Mouse (Mus musculus) G1E-ER4 (cell line): Measurements from ENCODE around the gene Ccnjl. TPM values are rescaled to one million over a fixed set of nuclear protein-coding genes. Genes with fewer than 3 reads are reported as not detected.

ENCODE experiments used
- GATA1 ChIP-seq: IDR thresholded peaks from one replicate; pipeline ENCODE4 v1.8.0; 2012; ENCODE audit warnings: low read length, inconsistent platforms
- polyA plus RNA-seq: library from polyadenylated mRNA; stranded (reverse); fragments of >175 nt; gene quantifications from 2 replicates; pipeline ENCODE4 v1.2.3, GENCODE M21; 2012

The Ccnjl gene
- not detected in 2 replicates for polyA plus RNA-seq

DNA sequence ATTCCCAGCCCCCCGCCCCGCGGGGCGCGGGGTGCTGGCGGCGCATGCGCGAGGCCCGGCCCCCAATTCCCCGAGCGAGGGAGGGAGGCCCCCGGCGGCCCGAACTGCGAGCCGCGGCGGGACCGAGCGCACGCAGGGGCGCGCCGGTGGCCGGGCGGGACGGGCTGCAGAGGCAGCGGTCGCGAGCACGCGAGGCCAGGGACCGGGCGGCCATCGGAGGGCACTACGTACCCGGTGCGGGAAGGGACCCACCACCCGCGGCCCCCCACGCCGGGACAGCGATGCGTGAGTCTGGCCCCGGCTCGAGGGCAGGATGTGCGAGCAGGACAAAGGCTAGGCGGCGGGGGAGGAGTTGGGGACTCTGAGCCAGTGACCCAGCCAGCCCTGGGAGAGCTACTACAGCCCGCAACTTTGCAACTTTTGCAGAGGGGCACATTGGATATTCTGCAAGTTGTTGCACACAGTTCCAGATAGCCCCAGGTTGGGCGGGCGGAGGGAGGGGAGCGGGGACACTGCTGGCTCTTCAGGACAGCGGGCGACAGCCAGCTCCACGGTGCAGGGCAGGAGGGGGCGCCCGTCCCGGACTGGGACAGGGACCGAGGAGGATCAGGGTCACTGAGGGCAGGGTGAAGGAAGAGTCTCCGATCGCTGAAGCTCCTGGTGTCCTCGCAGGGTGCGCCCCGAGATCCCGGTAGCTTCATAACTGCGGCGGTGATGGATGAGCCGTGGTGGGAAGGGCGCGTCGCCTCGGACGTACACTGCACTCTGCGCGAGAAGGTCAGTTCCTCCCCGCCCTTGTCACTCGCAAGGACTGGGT lies at the start of gene Ccnjl:
Gene Ccnjl (plus strand): TSS at position 102 of the 817 bp plus-strand sequence.
- TF ChIP-seq GATA1, result no peak

DNA sequence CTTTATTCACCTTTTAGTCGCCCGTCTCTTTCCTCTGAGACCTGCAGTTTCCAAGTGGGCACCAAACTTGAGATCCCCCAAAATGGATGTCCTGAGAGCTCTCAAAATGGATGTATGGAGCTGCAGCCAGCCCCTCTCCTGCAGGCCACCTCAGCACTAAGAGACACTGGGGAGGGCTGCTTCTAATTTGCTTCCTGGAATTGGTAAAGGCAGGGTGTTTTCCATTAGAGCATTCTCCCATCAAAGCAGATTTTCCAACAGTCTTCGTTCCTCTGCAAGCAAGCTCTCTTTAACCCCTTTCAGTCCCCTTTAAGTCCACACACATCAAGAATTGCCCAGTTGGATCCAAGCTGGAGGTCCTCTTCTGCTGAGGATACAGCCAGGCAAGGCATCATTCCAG lies 49.2 kb upstream of the Ccnjl start:
- no peak for TF ChIP-seq GATA1

DNA sequence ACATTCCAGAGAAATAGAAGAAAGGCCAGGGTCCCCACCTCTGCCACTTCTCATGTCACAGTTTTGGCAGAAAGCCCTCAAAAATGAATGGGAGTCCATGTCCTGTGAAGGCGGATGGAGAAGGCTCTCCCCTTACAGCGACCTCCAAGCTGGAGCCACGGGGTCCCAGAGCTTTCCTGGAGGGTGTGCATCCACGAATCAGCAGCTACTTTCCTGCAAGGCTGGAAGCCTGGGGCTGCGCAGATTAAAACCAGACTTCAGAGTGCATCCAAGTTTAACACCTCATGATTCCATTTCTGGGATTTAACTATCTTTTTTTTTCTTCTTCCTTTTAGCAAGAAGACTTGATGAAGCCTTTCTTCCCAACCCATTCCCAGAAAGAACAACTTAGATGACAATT lies 48.0 kb upstream of the Ccnjl start:
- TF ChIP-seq GATA1, result no peak

DNA sequence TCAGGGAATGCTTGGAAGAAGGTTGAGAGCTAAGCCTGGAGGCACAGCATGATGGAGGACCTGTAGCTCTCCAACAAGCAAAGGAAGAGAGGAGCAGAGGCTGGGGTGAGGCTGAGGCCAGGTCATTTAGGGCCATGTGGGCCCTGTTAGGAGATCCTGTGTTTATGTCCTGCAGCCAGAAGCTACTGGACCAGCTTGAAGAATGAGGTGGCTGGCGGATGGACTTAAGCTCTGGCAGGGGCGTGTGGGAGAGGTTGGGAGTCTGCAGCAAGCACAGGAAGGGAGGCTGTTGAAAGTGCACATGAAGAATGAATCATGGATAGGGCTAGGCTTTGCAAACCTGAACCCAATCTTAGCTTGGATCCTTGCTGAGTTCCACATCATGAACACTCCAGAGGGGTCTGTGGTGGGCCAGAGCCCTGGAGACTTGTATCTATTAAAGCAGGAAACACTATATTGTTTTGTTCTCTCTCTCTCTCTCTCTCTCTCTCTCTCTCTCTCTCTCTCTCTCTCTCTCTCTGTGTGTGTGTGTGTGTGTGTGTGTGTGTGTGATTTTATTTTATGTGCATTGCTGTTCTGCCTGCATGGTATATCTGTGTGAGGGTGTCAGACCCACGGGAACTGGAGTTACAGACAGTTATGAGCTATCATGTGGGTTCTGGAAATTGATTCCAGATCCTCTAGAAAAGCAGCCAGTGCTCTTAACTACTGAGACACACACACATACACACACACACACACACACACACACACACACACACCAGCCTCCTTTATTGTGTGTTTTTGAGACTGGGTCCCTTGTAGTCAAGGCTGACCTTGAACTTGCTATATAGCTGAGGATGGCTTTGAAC lies 46.7 kb upstream of the Ccnjl start:
- TF ChIP-seq GATA1, result no peak

DNA sequence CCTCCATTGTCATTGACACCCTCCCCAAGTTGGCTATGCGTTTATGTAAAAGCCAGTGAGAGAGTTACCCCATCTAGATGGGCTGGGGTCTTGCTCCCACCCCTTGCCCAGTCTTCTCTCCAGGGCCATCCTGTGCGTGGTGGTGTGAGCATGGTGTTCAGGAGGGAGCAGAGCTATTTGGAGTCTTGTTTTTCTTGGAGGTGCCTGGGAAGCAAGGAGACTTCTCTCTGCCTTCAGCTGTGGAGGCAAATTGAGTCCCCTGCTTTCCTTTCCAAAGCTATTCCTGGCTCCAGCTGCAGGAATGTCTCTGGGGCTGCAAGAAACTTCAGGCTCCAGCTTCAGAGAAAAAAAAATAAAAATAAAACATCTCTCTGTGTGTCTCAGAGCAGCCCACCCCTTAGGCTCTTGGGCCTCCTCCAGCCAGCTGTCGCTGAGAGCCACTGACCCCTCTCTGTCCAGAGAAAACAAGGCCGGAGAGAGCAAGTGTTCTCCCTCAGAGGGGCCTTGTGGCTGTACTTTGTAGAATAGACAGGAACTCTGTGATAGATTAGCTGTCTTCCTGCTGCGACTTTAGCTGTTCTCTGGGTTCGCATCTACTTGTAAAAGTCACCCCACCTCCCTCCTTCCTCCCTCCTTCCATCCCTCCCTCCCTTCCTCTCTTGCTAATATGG lies 45.3 kb upstream of the Ccnjl start:
- no peak for TF ChIP-seq GATA1

DNA sequence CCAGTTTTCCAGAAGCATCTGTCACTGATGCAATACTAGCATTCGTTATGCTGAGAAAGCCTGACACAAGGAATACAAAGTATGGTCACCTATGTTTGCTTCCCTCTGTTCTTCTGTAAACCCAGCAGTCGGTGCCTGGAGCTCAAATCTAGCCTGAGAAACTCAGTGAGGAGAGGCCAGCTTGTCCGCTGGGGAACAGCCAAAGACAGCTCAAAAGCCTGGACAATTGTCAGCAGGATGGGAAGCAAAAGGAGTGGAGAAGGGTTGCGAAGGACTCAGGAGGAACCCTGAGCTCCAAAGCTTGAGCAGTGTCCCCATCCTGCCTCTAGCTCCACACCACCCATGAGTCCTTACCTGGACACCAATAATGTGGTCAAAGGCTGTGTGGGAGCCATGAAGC lies 44.5 kb upstream of the Ccnjl start:
- no peak for TF ChIP-seq GATA1

DNA sequence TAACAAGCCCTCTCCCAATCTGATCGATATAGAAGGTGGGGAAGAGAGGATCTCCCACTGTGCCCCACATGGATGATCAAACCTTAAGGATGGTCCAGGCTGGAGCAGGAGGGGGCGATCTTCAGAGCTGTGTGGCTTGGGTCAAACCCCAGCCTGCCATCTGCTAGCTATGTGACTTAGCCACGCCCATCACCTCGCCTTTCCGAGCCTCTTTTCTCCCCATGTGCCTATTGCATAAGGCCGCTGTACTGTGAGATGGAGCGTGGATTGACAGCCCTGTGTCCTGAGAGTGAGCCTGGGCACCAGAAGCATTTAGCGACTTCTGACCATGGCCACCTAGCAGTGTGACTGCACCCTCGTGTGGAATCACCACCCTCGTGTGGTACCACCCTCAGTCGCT lies 43.9 kb upstream of the Ccnjl start:
- no peak for TF ChIP-seq GATA1

DNA sequence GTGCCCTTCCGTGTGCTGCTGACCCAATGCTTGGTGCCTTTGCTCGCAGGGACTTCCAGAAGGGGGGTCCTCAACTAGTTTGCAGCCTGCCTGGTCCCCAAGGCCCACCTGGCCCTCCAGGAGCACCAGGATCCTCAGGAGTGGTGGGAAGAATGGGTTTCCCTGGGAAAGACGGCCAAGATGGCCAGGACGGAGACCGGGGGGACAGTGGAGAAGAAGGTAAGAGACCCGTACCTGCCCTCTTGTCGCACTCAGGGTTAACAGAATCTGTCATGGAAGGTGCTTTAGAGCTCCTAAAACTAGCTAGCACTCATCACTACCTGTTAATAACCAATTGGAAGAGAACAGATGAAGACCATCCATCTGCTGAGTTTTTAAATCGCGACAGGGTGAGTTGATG lies 42.7 kb upstream of the Ccnjl start:
- no peak for TF ChIP-seq GATA1

DNA sequence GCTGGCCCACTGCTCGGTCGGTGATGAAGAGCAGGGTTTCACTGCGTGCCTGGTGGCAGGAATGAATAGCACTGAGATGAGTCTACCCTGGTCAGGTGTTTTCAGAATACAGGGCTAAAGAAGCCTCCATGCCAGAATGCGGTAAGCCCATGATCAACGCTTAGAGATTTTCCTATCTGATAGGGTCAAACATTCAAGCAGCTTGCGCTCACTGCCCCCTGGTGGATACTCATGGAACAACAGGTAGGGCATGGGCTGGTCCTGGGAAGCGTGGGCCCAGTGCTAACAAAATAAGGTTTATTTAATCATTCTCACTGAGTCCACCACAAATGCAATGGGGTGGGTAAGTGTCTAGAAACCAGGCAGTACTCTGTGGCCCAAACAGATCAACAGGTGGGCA lies 35.9 kb upstream of the Ccnjl start:
- TF ChIP-seq GATA1, result no peak

DNA sequence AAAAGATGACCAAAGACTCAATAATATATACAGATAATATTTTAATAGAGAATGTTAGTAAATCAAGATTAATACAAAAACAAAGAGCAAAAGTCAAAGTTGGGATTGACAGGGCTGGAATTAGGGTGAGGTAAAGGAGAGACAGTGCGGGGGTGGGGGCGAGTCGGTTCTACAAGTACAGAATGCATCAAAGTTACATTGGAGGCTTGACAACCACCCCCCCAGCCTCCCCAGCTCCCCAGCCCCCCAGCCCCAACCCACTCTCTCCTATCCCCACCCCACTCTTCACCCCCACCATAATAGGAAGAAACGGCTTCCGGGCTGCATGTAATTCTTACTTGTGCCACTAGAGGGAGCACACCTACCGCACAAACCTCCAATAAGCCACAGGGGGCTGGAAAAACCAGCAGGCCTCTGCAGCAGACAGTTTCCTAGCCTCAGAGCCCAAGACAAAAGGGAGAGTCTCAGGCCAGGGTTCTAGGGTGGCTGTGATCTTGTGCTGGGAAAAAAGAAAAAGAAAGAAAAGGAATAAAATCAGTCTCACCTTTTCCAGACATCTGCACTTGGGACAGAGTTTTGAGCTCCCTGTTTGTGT lies 34.7 kb upstream of the Ccnjl start:
- no peak for TF ChIP-seq GATA1

DNA sequence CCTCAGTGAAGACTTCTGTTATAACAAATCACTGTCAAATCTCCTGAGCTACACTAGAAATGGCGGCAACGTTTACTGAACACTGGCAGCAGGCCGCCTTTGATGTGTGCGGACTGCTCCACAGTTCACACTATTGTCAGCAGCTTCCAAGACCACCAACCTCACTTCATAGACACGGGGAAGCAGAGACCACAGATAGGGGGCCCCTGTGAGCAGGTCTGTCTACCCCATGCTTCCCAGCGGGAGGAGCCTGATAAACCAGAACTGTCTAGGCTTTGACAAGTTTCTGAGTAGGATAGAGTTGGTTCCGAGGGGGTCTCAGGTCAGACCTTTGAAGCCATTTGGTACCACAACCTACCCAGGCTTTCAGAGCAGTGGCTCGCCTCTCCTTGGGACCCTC lies 33.5 kb upstream of the Ccnjl start:
- TF ChIP-seq GATA1, result no peak

DNA sequence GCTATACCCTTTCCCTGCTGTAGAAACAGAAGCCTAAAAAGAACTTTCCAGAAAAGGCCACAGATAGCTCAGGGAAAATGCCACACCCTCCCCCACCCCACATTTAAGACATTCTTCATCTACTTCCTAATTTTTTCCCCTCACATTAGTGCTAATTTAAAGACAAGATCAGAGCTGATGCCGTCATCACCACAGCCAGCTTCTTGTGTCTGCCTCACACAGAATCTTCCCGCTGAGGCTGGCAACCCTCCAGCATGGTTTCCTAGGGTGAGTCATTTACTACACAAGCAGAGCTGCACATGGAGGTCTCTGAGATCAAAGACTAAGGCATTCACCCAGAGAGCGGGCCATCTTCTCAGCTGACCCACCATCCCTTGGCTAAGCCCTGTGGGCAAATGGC lies 33.1 kb upstream of the Ccnjl start:
- no peak for TF ChIP-seq GATA1

DNA sequence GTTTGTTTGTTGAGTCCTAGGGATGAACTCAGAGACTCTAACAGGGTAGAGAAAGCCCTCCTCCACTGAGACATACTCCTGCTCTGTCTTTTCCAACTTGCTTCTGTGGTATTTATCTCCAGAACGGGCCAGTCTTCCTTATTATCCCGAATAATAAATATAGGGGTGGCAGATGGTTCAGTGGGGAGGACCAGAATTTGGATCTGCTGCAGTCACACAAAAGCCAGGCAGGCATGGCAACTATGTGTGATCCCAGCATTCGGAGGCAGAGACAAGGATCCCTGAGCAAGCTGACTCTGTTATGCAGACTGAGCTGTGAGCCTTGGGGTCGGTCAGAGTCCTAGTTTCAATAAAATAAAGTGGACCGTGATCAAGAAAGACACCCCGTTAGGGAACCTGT lies 27.3 kb upstream of the Ccnjl start:
- TF ChIP-seq GATA1, result no peak

DNA sequence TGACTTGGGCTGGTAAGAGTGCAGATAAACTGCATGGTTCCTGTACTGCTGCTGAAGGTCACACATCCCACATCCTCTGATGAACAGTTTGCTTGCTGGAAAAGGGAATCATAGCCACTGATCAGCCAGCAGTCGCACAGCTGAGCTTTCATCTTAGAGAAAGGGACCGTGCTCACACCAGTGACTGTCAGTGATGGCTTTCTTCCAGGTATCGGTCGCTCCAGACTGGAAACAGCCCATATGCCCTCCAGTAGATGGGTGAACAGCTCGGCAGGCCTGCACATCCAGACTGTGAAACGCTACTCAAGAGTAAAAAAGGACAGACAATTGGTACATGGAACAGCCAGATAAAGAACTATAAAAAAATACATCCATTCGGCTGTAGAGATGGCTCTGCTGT lies 23.4 kb upstream of the Ccnjl start:
- TF ChIP-seq GATA1, result no peak

DNA sequence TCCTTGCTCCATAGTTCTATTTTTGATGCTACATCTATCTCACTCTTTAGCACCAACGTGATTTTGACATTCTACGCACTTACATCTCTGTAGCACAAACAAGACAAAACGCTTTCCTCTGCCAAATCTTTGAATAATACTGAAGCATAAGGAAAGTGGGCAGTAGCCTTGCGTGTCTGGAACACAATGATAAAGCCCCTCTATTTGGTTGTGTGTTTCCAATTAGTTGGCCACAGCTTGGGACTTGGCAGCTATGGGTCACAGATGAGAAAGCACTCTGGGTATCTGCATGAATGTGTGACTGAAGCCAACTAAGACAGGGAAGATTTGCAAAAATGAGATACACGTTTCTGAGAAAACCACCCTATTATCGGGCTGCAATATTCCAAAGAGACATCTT lies 20.6 kb upstream of the Ccnjl start:
- no peak for TF ChIP-seq GATA1

DNA sequence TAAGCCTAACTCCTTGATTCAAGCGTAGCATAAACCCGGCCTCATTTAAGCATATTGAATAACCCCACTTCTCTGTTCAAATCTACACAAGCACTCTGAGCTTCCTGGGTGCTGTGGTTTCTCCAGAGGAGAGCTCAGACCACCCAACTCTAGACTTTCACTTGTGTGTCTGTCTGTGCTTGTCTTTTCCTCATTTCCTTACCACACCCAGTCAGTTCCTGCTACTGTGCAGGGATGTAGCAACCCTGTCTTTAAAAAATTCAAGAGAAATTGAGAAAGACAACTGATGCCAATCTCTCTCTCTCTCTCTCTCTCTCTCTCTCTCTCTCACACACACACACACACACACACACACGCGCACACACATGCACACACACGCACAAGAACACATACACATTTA lies 18.7 kb upstream of the Ccnjl start:
- TF ChIP-seq GATA1, result no peak

DNA sequence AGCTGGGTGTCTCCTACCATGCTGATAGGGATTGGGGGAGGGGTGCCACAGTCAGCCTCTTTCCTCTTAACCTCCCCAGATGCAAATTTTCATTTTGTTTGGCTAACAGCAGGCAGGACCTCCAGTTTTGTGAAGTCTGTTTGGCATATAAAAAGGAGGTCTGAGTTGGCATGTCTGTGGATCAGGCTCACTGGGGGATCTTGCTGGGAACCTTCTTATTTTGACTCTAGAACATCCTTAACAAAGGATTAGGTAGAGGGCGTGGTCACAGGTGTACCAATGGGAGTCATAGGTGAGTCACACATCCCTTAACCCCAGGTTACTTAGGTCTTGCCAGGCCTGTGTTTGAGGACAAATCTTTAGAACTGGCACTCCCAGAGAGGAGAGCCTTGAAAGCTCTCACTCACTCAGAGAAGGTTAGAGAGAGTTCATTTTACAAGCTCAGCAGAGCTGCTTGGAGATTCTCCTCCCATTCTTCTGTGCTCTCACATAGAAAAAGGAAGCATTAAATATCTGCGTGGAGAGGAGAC lies 15.9 kb upstream of the Ccnjl start:
- TF ChIP-seq GATA1, result no peak
